Mouse (Mus musculus): ENCODE measurements around the gene Cd93.

Gene Cd93

DNA sequence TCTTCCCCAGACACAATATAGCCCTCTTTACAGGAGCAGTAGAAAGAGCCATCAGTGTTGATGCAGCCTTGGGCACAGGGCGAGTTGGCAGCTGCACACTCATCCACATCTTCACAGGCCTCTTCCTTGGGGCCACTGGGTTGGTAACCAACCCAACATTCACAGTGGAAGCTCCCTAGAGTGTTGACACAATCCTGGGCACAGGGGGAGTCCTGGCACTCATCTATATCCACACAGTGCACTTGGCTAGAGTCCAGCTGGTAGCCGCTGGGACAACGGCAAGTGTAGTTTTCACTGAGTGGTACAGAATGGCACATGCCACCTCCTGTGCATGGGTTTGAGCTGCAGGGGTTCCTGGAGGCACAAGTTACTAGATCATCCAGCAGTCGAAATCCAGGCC lies 1.2 kb downstream of the Cd93 start:
- DNase-seq (ENCODE audit: low spot score in 2 of 2) = no peak

- no peak for DNase-seq (ENCODE audit: low spot score in 2 of 2)
These were observed 1.9 kb downstream of the Cd93 start for GRCm38 (mm10) chr2:148441421-148441820.

GRCm38 (mm10) chr2:148439691-148440276 lies 3.6 kb downstream of the Cd93 start:
- no peak for DNase-seq (ENCODE audit: low spot score in 2 of 2)

DNA sequence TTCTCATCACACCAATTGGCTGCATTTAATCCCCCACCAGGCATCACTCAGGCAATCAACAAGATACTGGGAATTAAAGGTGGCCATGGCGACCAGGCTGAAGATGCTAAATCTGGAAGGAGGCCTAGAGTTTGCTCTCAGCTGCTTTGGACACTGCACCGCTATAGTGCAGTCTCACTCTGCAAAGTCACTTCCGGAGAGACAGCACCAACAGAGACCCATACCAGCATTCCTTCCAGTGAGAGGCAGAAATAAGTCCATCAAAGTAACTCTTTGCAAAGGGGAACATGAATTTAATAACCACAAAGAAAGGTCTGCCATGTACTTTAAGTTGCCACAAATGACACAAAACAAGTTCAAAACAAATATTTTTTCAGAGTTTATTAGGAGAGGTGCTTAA lies 7.1 kb downstream of the Cd93 start:
- DNase-seq (ENCODE audit: low spot score in 2 of 2) = no peak

- DNase-seq (ENCODE audit: low spot score in 2 of 2) = no peak
These were observed 11.0 kb downstream of the Cd93 start for GRCm38 (mm10) chr2:148432346-148432745.

- no peak for DNase-seq (ENCODE audit: low spot score in 2 of 2)
These were observed 12.4 kb downstream of the Cd93 start for GRCm38 (mm10) chr2:148430941-148431340.

GRCm38 (mm10) chr2:148429001-148429505 lies 14.3 kb downstream of the Cd93 start:
- no peak for DNase-seq (ENCODE audit: low spot score in 2 of 2)

DNA sequence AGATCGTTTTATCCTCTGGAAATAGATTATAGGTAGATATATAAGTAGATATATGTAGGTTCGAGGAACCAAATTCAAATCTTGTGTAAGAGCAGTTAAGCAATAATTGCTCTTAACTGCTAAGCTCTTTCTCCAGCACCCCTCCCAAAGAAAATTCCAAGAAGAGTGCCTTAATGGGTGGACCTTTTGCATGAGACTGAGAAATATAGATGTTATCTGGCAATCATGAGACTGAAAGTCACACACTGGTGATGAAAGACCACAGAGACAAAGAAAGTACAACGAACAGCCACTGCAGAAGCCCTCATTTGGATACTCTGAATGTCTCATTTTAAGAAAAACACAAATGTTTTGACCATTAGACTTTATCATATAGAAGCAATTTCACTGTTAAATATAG lies 14.8 kb downstream of the Cd93 start:
- no peak for DNase-seq (ENCODE audit: low spot score in 2 of 2)

- no peak for DNase-seq (ENCODE audit: low spot score in 2 of 2)
These were observed 15.8 kb downstream of the Cd93 start for GRCm38 (mm10) chr2:148427553-148427952.

- DNase-seq (ENCODE audit: low spot score in 2 of 2) = no peak
These were observed 17.5 kb downstream of the Cd93 start for GRCm38 (mm10) chr2:148425709-148426382.

DNA sequence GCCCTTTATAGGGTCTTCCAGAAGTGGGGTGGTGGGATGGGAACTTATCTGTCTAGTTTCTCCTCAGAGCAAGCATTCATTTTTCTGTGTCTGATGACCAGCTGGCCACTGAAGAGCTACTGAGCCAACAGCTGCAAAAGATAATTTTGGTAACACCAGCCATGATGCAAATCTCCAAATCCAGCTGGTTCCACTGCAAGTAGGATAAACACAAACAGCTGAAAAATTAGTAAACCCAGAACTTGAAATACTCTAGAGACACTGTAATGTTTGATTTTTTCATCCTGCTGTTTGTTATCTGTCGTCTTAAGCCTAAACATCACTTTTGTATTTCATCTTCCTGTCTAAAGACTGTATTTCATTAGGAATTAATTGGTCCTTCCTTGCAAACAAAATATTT lies 21.7 kb downstream of the Cd93 start:
- no peak for DNase-seq (ENCODE audit: low spot score in 2 of 2)

- no peak for DNase-seq (ENCODE audit: low spot score in 2 of 2)
These were observed 22.3 kb downstream of the Cd93 start for GRCm38 (mm10) chr2:148421112-148421511.

DNA sequence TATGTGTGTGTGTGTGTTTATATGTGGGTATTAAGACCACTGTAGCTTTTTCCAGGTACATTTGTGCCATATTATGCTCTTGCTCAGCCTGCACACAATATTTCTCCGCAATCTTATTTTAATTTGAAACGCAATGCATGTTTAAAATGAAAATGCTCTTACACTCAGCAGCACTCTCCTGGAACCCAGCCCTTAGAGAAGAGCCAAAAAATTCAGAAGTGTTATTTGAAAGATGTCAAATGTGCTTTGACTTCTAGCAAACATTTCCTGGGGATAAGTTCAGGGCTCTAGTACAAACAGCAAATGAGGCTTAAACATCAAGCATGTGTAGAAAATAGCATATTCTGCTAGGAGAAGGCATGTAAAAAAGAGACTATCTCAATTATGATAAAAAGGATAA lies 23.6 kb downstream of the Cd93 start:
- DNase-seq (ENCODE audit: low spot score in 2 of 2) = no peak

DNA sequence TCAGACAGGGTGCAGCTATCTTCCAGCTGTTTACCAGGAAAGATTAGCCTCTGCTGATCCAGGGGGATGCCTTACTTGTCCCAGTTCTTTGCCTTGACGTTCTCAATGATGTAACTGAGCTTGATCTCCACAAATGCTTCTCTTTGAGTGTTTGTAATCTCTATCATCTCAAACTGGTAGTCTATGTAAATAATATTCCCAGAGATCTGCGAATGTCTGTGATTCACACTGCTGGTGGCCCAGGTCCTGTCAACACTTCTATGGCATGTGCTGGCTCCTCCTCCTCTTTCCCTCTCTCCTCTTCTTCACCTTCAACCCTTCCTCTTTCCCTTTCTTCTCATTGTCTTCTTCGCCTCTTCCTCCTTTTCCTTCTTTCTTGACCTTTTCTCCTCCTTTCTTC lies 24.2 kb downstream of the Cd93 start:
- no peak for DNase-seq (ENCODE audit: low spot score in 2 of 2)

GRCm38 (mm10) chr2:148409821-148410220 lies 33.5 kb downstream of the Cd93 start:
- DNase-seq (ENCODE audit: low spot score in 2 of 2) = no peak

- DNase-seq (ENCODE audit: low spot score in 2 of 2) = peak; percentile 69 to 70
These were observed 34.2 kb downstream of the Cd93 start for GRCm38 (mm10) chr2:148409141-148409540.

GRCm38 (mm10) chr2:148408761-148409120 lies 34.6 kb downstream of the Cd93 start:
- no peak for DNase-seq (ENCODE audit: low spot score in 2 of 2)

DNA sequence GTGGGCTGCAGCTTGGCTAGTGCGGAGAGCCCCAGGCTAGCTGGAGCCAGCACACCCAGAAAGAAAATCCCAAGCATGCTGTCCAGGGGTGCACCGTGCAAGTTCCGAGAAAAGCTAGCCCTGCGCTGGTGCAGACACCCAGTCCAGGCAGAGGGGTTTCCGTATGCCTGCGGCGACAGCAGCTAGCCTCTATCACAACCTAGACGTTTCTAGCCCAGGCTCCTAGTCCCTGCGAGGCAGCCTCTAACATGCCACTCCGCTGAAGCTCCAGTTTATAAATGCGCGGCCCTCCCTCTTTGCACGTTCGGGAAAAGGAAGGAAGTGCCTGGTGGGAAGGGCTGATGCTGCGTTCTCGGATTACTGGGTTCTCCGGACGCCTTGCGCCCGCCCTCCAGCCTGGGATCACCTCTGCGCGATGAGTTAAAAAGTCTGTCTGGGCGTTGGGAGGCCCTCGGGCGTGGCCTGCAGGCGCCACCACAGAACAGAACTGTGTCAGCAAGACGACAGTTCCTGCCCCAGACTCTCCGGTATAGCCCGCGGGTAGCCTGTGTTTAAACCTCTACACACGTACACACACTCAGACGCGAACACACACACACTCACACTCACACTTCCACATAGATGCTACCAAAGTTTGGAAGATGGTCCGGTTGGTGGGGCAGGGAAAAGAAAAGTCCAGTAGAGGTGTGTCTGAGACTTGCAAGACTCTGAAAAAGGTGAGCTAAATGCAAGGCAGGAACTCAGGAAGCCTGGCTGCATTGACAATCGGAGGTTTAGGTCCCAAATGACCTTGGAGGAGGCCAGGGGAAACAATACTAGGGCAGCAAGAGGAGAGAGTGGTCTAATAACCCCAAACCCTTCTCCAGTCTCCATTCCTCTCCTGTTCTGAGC lies 35.2 kb downstream of the Cd93 start, which contains the start of gene Thbd:
TSS of gene Thbd (minus strand) at position 319 of the 891 bp plus-strand sequence.
- DNase-seq (ENCODE audit: low spot score in 2 of 2) = peak in 1 of 2 experiments; percentile 16

DNA sequence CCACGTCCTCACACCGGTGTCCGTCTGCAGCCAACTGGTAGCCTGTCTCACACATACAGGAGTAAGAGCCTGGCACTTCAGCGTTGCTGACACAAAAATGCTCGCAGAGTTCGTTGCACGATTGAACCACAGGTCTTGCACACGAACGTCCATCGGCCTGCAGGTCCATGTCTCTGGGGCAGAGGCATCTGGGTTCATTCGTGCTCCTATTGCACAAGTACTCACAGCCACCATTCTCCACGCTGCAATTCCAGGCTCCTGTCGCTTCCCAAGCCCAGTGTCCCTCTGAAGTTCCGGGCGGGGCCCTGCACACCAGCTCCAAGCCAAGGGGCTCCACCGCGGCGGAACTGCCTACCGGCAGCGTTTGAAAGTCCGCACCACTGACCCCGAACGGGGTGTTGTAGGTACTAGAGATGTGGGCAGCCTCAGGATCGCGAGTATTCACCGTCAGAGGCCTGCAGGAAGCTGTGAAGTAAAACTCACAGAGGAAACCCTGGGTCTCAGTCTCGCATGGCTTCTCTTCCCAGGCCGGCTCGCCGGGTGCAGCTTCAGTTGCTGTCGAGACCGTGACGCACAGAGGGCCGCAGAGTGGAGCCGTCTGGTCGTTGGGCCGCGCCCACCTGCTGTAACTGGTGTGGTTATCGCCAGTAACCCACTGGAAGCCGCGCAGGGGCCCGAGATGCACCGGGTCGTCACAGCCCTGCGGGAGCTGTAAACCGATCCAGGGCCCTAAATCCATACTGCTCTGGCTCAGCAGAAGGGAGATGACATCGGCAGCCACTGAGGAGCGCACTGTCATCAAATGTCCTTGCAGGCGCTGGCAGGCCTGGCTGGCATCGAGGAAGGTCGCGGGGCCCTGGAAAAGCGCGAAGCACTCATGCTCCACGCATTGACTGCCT lies 36.1 kb downstream of the Cd93 start:
- no peak for DNase-seq (ENCODE audit: low spot score in 2 of 2)

DNA sequence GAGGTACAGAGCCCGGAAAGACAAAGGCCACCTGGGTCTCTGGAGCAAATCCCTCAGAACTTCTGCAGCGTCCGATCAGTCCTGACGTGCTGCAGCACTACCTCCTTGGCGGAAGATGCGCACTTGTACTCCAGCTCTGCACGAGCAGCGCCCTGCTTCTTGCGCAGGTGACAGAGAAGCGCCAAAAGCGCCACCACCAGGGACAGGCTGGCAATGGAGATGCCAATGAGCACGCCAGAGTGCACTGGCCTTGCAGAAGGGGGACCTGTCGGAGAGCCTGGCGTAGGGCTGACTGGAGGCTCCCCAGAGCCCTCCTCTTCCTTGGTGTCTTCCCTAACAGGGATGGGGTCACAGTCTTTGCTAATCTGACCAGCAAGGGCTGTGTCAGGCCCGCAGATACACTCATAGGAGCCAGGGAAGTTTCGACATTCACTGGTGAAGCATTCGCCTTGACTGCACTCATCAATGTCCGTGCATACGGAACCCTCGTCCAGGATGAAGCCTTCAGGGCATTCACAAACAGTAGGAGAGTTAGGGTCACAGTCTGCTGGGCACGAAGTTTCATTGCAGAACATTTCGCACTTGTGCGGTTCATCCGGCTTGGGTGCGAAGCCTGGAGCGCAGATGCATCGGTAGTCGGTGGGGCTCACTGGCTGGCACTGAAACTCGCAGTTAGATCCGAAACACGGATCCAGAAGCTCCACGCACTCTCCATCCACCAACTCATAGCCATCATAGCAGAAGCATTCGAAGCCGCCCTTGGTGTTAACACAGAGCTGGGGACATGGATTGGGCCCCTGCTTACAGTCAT lies 37.0 kb downstream of the Cd93 start:
- peak in 1 of 2 experiments; percentile 19 for DNase-seq (ENCODE audit: low spot score in 2 of 2)

GRCm38 (mm10) chr2:148404906-148405305 lies 38.5 kb downstream of the Cd93 start:
- no peak for DNase-seq (ENCODE audit: low spot score in 2 of 2)

All from frontal cortex, postnatal 14 days (tissue).